Mouse (Mus musculus) thymus, postnatal 36 days (tissue): Measurements from ENCODE around the gene Cxcl9.

Experiments used
- DNase-seq, 2 experiments: peaks; one replicate each; pipeline ENCODE4 v3.0.0; 2022; ENCODE audit warnings: mixed read lengths in 2 of 2

Cxcl9 gene

GRCm38 (mm10) chr5:92277437-92278394, 50.2 kb downstream of the Cxcl9 start, which contains the start of gene Naaa:
Naaa (minus strand) TSS chr5:92278170.
- DNase-seq, result peak; percentile 78 to 79
